Mouse (Mus musculus) adrenal gland (tissue): ENCODE results near the gene Ryk.

Source experiments
- intact Hi-C: fragments of 180-260 bp; cut with DNase I; formaldehyde crosslinking; loops from one replicate; pipeline ENCODE4 v1.15.1; 2025

Ryk gene

DNA sequence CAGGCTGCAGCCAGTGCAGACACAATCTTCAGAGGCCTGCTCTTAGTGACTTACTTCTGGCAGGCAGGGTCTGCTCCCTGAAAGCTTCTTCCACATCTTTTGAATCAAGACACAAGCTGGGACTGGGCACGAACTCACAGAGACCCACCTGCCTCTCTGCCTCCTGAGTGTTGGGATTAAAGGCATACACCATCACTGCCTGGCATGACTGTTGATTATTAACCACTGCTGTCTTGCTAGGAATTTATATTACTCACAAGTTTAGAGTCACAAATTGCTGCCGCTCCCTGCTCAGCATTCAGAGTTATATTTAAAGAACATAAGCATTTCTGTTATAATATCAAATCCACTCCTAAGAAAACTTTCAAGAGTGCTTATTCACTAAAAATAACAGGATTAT is 23.1 kb downstream of the Ryk start:
- intact Hi-C loops: no loop called here

- intact Hi-C loops: no loop called here
Observed at GRCm38 (mm10) chr9:102858283-102858682, 23.6 kb downstream of the Ryk start.

DNA sequence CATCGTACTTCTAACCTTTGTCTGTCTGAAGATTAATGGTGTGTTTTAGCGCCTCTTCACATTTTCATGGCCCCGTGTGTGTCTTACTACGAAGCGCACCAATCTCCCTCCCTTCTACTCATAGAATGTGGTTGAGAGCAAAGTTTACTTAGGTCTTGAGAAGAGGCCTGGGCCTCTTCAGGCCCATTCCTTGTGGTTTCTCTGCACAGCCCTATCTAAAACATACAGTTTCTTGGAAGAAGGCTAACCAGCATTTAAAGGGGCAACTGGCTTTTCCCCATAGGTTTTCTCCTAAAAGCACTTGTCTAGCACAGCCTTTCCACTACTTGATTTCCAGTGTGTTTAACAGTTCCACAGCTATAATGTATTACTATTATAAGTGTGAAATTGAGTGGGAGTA is 24.7 kb downstream of the Ryk start:
- intact Hi-C loops: no loop called here

- intact Hi-C loops: no loop called here
Observed at GRCm38 (mm10) chr9:102859963-102860362, 25.2 kb downstream of the Ryk start.

DNA sequence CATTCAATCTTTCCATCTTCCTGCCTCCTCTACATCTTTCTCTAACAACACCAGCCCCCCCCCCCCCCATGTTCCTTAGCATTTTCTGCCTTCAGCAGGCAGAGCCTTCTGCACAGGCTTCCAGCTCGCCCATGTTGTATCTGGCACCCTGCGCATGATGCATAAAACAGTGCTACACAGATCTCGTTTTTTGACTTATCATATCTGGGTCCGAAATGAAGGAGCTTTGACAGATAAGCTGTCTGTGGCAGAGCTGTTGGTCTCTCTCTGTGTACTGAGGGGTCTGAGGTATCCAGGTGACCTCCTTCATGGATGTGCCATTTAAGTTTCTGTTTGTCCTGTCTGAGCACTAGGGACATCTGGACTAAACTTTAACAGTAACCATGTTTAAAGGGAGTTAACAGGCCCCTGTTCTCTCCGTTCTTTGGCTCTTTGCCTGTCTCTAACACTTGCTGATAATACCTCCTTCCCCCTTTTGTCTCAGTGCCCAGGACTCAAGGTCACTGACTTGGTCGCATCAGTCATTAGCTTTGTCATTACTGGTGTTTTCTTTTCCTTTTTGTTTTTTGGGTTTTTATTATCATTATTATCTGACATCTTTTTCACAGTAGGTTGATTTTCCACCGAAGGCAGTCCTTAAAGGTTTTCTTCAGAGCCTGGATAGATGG is 26.2 kb downstream of the Ryk start:
- intact Hi-C loops: no loop called here

DNA sequence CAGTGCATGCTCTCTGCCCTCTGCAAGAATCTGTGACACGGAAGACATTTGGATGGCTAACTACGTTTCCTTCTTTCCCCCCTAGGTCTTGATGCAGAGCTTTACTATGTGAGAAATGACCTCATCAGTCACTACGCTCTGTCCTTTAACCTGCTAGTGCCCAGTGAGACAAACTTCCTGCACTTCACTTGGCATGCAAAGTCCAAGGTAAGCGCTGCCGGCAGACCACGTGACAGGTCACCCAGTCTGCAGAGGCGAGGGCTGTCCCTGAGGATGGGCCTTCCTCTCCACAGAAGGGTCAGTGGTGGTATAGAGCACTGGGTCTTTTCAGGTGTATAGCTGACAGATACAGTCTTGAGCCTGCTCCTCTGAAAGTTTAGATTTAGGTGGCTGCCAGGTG is 27.1 kb downstream of the Ryk start:
- intact Hi-C loops: no loop called here

GRCm38 (mm10) chr9:102862260-102862659 is 27.5 kb downstream of the Ryk start:
- intact Hi-C loops: no loop called here

GRCm38 (mm10) chr9:102863876-102864545 is 29.3 kb downstream of the Ryk start:
- intact Hi-C loops: no loop called here

- intact Hi-C loops: loop anchor here (5.0 kb wide), 2 partner anchors 78 to 153 kb away; no protein-coding TSS in a partner anchor
Observed at GRCm38 (mm10) chr9:102864931-102865330, 30.2 kb downstream of the Ryk start.

DNA sequence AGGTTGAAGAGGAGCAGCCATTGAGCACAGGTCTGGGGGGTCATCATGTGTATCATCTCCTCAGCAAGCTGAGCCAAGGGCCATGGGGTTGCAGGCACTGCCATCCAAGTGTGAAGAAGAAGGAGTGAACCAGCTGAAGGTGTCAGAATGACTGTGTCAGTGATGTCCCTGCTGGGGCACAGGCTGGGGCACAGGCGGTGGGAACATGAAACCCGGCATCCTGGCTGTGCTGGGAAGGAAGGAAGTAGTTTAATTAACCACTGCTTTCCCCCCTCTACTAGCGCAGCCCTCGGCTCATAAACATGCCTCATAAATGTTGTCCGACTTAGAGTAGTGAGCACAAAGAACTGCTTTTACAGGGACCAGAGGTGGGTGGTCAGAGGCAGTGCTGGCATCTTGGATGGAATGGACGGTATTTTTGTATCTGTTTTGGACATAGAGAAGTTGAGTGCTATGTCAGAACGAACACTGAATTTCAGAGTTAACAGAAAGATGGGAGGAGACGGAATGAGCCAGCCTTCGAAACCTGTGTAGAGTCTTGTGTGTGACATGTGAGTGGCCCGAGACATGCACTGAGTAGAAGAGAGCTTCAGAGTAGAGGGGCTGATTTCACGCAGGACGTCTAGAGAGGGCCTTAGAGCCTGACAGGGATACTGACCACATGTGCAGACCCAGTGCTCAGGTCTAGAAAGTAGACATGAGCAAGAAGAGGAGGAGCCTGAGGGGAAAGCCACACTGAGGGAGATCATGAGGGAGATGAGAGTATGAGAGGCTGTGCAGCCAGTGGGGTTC is 31.4 kb downstream of the Ryk start:
- intact Hi-C loops: loop anchor here (5.0 kb wide), 2 partner anchors 79 to 154 kb away; no protein-coding TSS in a partner anchor

- intact Hi-C loops: loop anchor here (1.0 to 5.0 kb wide), 3 partner anchors 80 to 230 kb away; no protein-coding TSS in a partner anchor
Observed at GRCm38 (mm10) chr9:102866893-102867292, 32.2 kb downstream of the Ryk start.

DNA sequence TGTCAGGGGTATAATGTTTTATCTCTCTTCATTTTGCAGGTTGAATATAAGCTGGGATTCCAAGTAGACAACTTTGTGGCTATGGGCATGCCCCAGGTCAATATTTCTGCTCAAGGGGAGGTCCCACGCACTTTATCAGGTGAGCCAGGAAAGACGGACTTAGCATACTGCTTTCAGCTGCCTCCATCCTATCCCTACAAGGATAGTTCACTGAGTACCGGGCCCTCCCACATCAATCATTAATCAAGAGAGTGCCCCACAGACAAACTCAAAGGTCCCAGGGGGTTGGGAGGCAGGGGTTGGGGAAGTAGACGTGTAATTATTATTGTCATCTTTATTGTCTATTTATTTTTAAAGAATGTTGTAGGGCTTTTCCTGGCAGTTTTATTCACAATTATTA is 32.8 kb downstream of the Ryk start:
- intact Hi-C loops: loop anchor here (1.0 to 5.0 kb wide), 3 partner anchors 80 to 230 kb away; no protein-coding TSS in a partner anchor

DNA sequence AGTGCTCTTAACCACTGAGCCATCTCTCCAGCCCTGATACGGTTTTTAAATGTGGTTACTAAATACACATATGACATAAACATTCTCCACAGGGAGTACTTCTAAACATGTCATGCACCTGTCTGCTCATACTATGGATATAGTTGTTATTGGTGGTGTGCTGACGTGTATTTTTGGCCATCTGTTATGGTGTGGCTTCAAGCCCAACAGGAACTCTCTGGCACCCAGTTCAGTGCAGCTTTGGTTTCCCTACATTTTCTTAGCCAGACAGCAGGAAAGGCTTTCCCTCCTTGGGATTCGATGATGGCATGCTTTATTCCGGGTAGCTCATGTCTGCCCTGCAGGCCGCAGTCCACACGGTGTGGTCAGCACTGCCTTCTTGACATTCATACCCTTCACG is 33.7 kb downstream of the Ryk start:
- intact Hi-C loops: loop anchor here (5.0 kb wide), 2 partner anchors 81 to 156 kb away; no protein-coding TSS in a partner anchor

- intact Hi-C loops: loop anchor here (2.0 kb wide), 1 partner anchor 49 kb away; no protein-coding TSS in a partner anchor
Observed at GRCm38 (mm10) chr9:102876054-102876690, 41.5 kb downstream of the Ryk start.

DNA sequence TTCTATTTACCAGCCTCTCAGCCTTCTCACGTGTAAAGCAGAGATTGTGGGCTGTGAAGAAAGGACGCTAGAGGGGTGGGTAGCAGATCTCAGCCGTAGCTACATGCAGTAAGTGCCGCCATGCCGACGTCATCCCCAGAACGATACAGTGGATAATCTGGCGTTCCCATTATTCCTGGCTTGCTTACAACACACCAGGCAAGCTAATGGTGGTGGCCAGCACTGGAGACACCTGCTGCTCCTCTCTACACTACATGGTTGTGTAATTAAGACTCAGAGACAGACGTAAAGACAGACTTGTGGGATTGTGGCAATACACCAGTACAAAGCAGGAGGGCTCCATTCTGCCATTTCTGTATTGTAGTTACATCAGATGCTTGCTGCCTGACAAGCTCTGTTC is 43.2 kb downstream of the Ryk start:
- intact Hi-C loops: loop anchor here (2.0 kb wide), 1 partner anchor 47 kb away; no protein-coding TSS in a partner anchor

GRCm38 (mm10) chr9:102879545-102879944 is 44.8 kb downstream of the Ryk start:
- intact Hi-C loops: no loop called here

DNA sequence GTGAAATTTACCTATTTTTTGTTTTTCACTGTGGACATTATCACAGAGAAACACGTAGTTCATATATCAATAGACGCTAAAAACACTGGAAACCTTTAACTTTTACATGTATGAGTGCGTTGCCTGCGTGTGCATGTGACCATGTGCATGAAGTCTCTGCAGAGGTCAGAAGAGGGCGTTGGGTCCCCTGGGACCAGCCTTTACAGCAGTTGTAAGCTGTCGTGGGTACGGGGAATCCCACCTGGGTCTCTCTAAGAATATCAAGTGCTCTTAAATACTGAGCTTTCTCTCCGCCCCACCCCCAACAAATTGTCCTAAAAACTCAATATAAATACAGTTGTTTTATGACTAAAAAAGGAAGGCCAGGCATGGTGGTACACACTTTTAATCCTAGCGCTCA is 50.0 kb downstream of the Ryk start:
- intact Hi-C loops: no loop called here

- intact Hi-C loops: no loop called here
Observed at GRCm38 (mm10) chr9:102890166-102890565, 55.4 kb downstream of the Ryk start.

GRCm38 (mm10) chr9:102892480-102893355 is 58.0 kb downstream of the Ryk start:
- intact Hi-C loops: no loop called here

- intact Hi-C loops: no loop called here
Observed at GRCm38 (mm10) chr9:102893356-102893870, 58.7 kb downstream of the Ryk start.
